Mouse (Mus musculus) urinary bladder, postnatal 4 days (tissue): ENCODE measurements around the gene Tmem256.

ENCODE experiments used
- DNase-seq, 2 experiments: peaks; one replicate each; pipeline ENCODE4 v3.0.0; 2021 to 2022; ENCODE audit warnings: low spot score in 2 of 2

The Tmem256 gene

GRCm38 (mm10) chr11:69815155-69815554 lies 23.2 kb upstream of the Tmem256 start, which contains the start of gene Gm39566:
Gene Gm39566, minus strand, starts transcription at chr11:69815298.
- DNase-seq: no peak

GRCm38 (mm10) chr11:69816520-69816919 lies 21.8 kb upstream of the Tmem256 start:
- no peak for DNase-seq

GRCm38 (mm10) chr11:69818365-69818764 lies 19.9 kb upstream of the Tmem256 start, which contains the start of gene Spem2:
Gene Spem2, minus strand, starts transcription at chr11:69818465.
- no peak for DNase-seq

- DNase-seq: no peak
These were observed 19.4 kb upstream of the Tmem256 start for GRCm38 (mm10) chr11:69818871-69819270.

GRCm38 (mm10) chr11:69822080-69822479 lies 16.2 kb upstream of the Tmem256 start, which contains the start of gene Spem1:
Gene Spem1, minus strand, starts transcription at chr11:69822180.
- DNase-seq: no peak

GRCm38 (mm10) chr11:69823456-69823855 lies 14.9 kb upstream of the Tmem256 start:
- no peak for DNase-seq

GRCm38 (mm10) chr11:69828832-69829231 lies 9.5 kb upstream of the Tmem256 start:
- no peak for DNase-seq

- DNase-seq: no peak
These were observed 4.8 kb upstream of the Tmem256 start for GRCm38 (mm10) chr11:69833554-69833953.

- DNase-seq: no peak
These were observed 4.2 kb upstream of the Tmem256 start for GRCm38 (mm10) chr11:69834001-69834549.

- no peak for DNase-seq
These were observed 2.9 kb upstream of the Tmem256 start for GRCm38 (mm10) chr11:69835326-69835965.

- no peak for DNase-seq
These were observed 2.4 kb upstream of the Tmem256 start for GRCm38 (mm10) chr11:69835966-69836335.

GRCm38 (mm10) chr11:69836703-69837576 lies 1.4 kb upstream of the Tmem256 start:
- peak in 1 of 2 experiments; percentile 43 for DNase-seq

GRCm38 (mm10) chr11:69837604-69837951 lies 736 bp upstream of the Tmem256 start, which contains the start of gene Nlgn2:
Gene Nlgn2, minus strand, starts transcription at chr11:69837784.
- peak in 1 of 2 experiments; percentile 75 for DNase-seq

- DNase-seq: no peak
These were observed 395 bp downstream of the Tmem256 start for GRCm38 (mm10) chr11:69838714-69839104.

- DNase-seq: peak; percentile 90 to 91
These were observed 7.9 kb downstream of the Tmem256 start, which contains the start of gene Plscr3 for GRCm38 (mm10) chr11:69846198-69846680. Gene Plscr3, plus strand, starts transcription at chr11:69846376.

- DNase-seq: no peak
These were observed 8.7 kb downstream of the Tmem256 start for GRCm38 (mm10) chr11:69846738-69847688.

GRCm38 (mm10) chr11:69848021-69848420 lies 9.7 kb downstream of the Tmem256 start:
- DNase-seq: no peak

- DNase-seq: no peak
These were observed 10.8 kb downstream of the Tmem256 start for GRCm38 (mm10) chr11:69849128-69849527.

- no peak for DNase-seq
These were observed 11.6 kb downstream of the Tmem256 start for GRCm38 (mm10) chr11:69849884-69850283.

- no peak for DNase-seq
These were observed 12.4 kb downstream of the Tmem256 start for GRCm38 (mm10) chr11:69850754-69851153.

- DNase-seq: no peak
These were observed 15.7 kb downstream of the Tmem256 start for GRCm38 (mm10) chr11:69853994-69854393.
